Mouse (Mus musculus) forebrain, embryonic 11.5 days (tissue): ENCODE results near the gene Pla2g6. TPM values are rescaled to one million over a fixed set of nuclear protein-coding genes. Genes with fewer than 3 reads are reported as not detected.

ENCODE experiments used
- ATAC-seq: fragments of 200-750 bp; cut with Nextera tagmentation; replicated peaks from 2 replicates; pipeline ENCODE4 v1.8.0; 2017; ENCODE audit warnings: moderate TSS enrichment; ENCODE audit not compliant: low FRiP score
- DNase-seq: peaks from one replicate; pipeline ENCODE4 v3.0.0-alpha.2; 2017; ENCODE audit warnings: low spot score
- H3K27ac ChIP-seq: fragments of 300-500 bp; sonication (generic); 2 replicates; pipeline ENCODE4 v1.5.1; 2014; ENCODE audit warnings: low read depth, low read length
- H3K27me3 ChIP-seq: fragments of 300-500 bp; sonication (generic); 2 replicates; pipeline ENCODE4 v1.6.1; 2014; ENCODE audit warnings: mild to moderate bottlenecking, low read length, mixed read lengths; ENCODE audit not compliant: control insufficient read depth, insufficient read depth
- H3K36me3 ChIP-seq: fragments of 300-500 bp; sonication (generic); 2 replicates; pipeline ENCODE4 v1.6.1; 2014; ENCODE audit warnings: mild to moderate bottlenecking, low read length, moderate library complexity, mixed read lengths; ENCODE audit not compliant: control insufficient read depth, insufficient read depth
- H3K4me1 ChIP-seq: fragments of 300-500 bp; sonication (generic); replicated peaks from 2 replicates; pipeline ENCODE4 v1.6.1; 2014; ENCODE audit warnings: low read length, mixed read lengths; ENCODE audit not compliant: control insufficient read depth, insufficient read depth
- H3K4me2 ChIP-seq: fragments of 300-500 bp; sonication (generic); 2 replicates; pipeline ENCODE4 v1.6.1; 2014; ENCODE audit warnings: low read depth, mild to moderate bottlenecking, low read length, moderate library complexity, mixed read lengths; ENCODE audit not compliant: severe bottlenecking
- H3K4me3 ChIP-seq: fragments of 300-500 bp; sonication (generic); 2 replicates; pipeline ENCODE4 v1.5.1; 2014; ENCODE audit warnings: low read depth, low read length
- H3K9ac ChIP-seq: fragments of 300-500 bp; sonication (generic); 2 replicates; pipeline ENCODE4 v1.6.1; 2014; ENCODE audit warnings: low read length
- H3K9me3 ChIP-seq: fragments of 300-500 bp; sonication (generic); 2 replicates; pipeline ENCODE4 v1.6.1; 2016; ENCODE audit warnings: low read length, mixed read lengths; ENCODE audit not compliant: control insufficient read depth
- WGBS: fragments of 180-500 bp; shearing (Covaris S2); extraction: QIAGEN DNeasy Blood & Tissue Kit; methylation state at CpG from one replicate; pipeline ENCODE4 v1.1.7; 2014; 5-methylcytosine and 5-hydroxymethylcytosine counted together
- microRNA counts: library from miRNA; unstranded; fragments of <30 nt; microRNA quantifications from one replicate; lab custom pipeline; 2015
- microRNA-seq: library from miRNA; unstranded; fragments of <30 nt; microRNA quantifications from one replicate; pipeline ENCODE4, GENCODE M21; 2016; ENCODE audit not compliant: insufficient number of aligned reads
- polyA plus RNA-seq: library from polyadenylated mRNA; unstranded; fragments of >200 nt; fragmentation: Nextera tagmentation; extraction: Ambion mirVana; gene quantifications from 2 replicates; pipeline ENCODE4 v1.2.1, GENCODE M21; 2014

Pla2g6 gene
- polyA plus RNA-seq, 1 experiment from 2014 or later, result 22.3 TPM

DNA sequence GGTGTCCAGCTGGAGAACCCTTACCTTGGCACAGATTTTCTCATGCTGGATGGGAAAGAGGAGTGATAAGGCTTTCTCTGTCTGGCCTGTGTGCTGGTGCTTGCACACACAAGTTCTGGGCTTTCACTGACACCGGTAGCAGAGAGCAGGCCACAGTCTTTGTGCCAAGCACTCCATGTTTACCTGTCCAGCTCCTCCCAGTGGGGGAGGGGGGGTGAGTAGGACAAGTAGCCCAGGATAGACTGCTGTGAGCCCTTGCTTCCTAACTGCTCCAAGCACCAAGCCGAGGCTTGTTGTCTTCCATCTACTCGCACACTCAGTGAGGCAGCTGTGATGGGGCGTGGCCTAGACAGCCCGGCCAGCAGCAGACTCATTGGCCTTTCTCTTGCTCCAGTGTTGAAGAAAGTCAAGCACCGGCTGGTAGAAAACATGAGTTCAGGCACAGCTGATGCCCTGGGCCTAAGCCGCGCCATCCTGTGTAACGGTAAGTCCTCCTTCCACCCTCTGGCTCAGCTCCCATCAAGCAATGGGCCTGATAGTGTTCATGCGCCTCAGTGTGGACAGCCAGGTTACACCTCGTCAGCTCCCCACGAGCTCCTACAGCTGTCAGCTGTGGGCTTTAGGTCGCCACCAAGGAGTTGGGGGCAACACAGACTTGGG is 85.5 kb downstream of the Pla2g6 start:
- DNase-seq (no peak), ATAC-seq (peak; percentile 54)
- no peaks in the 10 kb centered on the region for H3K27me3 ChIP-seq
- H3K27ac ChIP-seq, result no peak overlapping the region
- H3K4me2 ChIP-seq, result no peak overlapping the region
- H3K4me1 ChIP-seq, result no peaks in the 10 kb centered on the region; the same call in 1 of the 2 replicates
- 79% methylated on average over 13 of the region's 13 CpGs for WGBS
- H3K36me3 ChIP-seq, result peaks cover 4% of the 10 kb centered on the region; the same call in 1 of the 2 replicates
- H3K9me3 ChIP-seq, result no peaks in the 10 kb centered on the region
- no peak overlapping the region for H3K9ac ChIP-seq
- H3K4me3 ChIP-seq, result no peak overlapping the region

DNA sequence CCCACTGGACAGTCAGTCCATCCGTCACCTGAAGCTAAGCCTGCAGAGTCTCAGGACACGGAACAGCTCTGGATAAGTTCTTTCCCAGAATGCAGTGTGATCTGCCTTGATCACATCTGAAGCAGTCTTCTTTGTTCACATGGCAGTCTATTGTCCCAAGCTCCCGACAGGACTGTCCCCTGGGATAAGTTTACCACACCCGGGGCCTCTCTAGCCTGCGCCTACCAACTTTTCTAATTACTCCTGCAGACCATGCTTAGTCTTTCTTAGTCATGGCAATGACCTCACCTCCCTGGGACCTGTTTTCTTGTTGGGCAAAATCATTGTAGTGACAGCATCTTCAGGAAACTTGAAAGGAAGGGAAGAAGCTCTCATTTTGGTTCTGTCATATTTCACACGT is 90.2 kb downstream of the Pla2g6 start:
- no peak for DNase-seq
- H3K4me3 ChIP-seq, result no peak overlapping the region

More for the DNA sequence above, 90.2 kb downstream of the Pla2g6 start:
- H3K9me3 ChIP-seq, result no peaks in the 10 kb centered on the region
- no peak for ATAC-seq
- H3K27me3 ChIP-seq, result no peaks in the 10 kb centered on the region
- H3K36me3 ChIP-seq, result peaks cover 4% of the 10 kb centered on the region; the same call in 1 of the 2 replicates
- no peaks in the 10 kb centered on the region for H3K4me1 ChIP-seq
- no peak overlapping the region for H3K4me2 ChIP-seq
- no peak overlapping the region for H3K9ac ChIP-seq
- no peak overlapping the region for H3K27ac ChIP-seq
- WGBS, result 83% methylated on average over 6 of the region's 6 CpGs

MicroRNAs encoded within 50 kb of the gene (microRNA counts, 519-probe panel; counts per million panel counts)
- microRNA mmu-miR-1943 (lab: Ali Mortazavi, UCI), result 31.2 counts per million

Small RNAs within 50 kb of the gene (microRNA-seq; reads per million reads assigned to microRNA genes)
- gene Mir1943, result 3.4 reads per million

Other genes starting within 250 kb of the Pla2g6 start
- 6.3 and 7.6 TPM in 2 replicates for gene Micall1, start 219.5 kb downstream of the Pla2g6 start, polyA plus RNA-seq
- 378 and 386 TPM in 2 replicates for gene Polr2f, start 187.4 kb downstream of the Pla2g6 start, polyA plus RNA-seq
- gene 1700088E04Rik, start 187.1 kb downstream of the Pla2g6 start, polyA plus RNA-seq, result 9.3 and 10.6 TPM in 2 replicates
- 1.3 and 1.4 TPM in 2 replicates for gene Sox10, start 163.2 kb downstream of the Pla2g6 start, polyA plus RNA-seq
- gene Pick1, start 99.2 kb downstream of the Pla2g6 start, polyA plus RNA-seq, result 29.0 and 32.4 TPM in 2 replicates
- gene Gm49486, start 99.0 kb downstream of the Pla2g6 start, polyA plus RNA-seq, result 0.31 and 0.41 TPM in 2 replicates
- 0.16 TPM in 1 of 2 replicates, not detected in the other for gene Slc16a8, start 73.6 kb downstream of the Pla2g6 start, polyA plus RNA-seq
- gene Baiap2l2, start 42.9 kb downstream of the Pla2g6 start, polyA plus RNA-seq, result 1.3 and 4.2 TPM in 2 replicates
- gene Maff, start 18.2 kb upstream of the Pla2g6 start, polyA plus RNA-seq, result 1.5 TPM in 2 replicates
- 52.3 and 55.2 TPM in 2 replicates for gene Tmem184b, start 75.2 kb upstream of the Pla2g6 start, polyA plus RNA-seq
- gene Csnk1e, start 127.2 kb upstream of the Pla2g6 start, polyA plus RNA-seq, result 209 and 213 TPM in 2 replicates
- not detected in 2 replicates for gene Kcnj4, start 176.9 kb upstream of the Pla2g6 start, polyA plus RNA-seq
- gene Kdelr3, start 188.0 kb upstream of the Pla2g6 start, polyA plus RNA-seq, result 9.7 and 10.3 TPM in 2 replicates
- gene Ddx17, start 218.4 kb upstream of the Pla2g6 start, polyA plus RNA-seq, result 109 TPM in 2 replicates